Mouse (Mus musculus): Measurements from ENCODE around the gene Abhd12.

Gene Abhd12

GRCm38 (mm10) chr2:150800616-150801015 is 103.9 kb downstream of the Abhd12 start:
- no peak for DNase-seq

GRCm38 (mm10) chr2:150798084-150798483 is 106.5 kb downstream of the Abhd12 start:
- no peak for DNase-seq

GRCm38 (mm10) chr2:150793320-150793719 is 111.2 kb downstream of the Abhd12 start:
- no peak for DNase-seq

DNA sequence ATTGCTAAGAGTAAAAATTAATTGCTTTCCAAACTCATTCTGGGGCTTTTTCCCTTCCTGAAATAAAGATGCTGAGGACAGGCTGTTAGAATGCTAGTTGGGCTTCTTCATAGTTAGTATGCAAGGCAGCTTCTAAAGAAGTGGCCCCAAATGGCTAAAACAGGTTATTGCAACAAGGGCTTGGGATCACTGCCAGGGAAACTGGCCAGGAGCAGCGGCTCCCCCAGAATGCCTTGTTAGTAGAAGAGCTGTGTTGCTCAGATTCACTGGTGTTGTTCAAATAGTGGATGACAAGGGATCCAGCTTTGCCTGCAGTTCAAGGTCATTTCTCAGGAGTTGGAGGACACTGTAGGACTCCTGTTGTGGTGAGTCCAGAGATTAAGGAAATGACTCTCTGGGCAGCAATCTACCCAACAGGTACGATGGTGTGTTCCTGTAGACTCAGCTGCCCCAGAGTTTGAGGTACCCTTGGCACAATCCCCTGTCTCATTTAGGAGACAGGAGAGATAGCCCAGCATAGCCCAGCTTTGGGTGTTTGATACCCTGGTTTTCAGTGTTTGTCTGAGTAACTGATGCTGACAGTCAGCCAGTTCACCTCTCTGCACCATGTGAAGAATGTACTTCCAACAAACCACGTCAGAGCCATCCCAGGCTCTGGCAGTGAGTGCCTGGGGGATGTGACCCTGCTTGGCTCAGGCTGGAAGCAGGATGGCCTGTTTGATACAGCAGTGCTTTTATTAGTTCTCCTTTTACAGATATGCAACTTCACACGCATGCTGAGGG is 115.6 kb downstream of the Abhd12 start:
- peak; percentile 94 for DNase-seq

DNA sequence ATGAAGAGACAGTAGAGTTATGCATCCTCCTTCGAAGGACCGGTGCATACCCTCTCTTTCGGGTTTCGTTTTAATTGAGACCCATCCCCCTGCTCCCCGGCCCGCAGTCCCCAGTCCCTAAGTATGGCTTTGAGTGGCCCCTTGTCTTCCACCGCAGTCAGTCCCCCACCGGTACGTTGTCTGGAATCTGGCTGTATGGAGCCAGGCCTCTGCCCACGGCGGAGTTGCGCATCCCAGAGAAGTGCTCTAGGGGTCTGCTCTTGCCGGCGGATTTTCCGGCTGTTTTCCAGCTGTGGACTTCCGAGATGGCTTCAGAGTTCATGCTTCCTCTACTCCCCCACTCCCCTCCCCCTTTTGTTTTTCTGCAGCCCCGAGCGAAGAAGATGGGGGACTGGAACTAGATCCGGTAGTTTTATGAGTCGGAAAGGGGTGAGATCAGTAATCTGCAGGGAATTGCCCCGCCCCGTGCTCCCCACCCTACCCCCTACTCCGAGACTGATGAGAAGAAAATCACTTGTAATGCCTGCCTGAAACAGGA is 117.2 kb downstream of the Abhd12 start:
- peak; percentile 44 for DNase-seq

- DNase-seq = peak; percentile 83
Measured at GRCm38 (mm10) chr2:150786251-150787180, 118.0 kb downstream of the Abhd12 start, which contains the start of gene Pygb. TSS of gene Pygb (plus strand) at chr2:150786735.

DNA sequence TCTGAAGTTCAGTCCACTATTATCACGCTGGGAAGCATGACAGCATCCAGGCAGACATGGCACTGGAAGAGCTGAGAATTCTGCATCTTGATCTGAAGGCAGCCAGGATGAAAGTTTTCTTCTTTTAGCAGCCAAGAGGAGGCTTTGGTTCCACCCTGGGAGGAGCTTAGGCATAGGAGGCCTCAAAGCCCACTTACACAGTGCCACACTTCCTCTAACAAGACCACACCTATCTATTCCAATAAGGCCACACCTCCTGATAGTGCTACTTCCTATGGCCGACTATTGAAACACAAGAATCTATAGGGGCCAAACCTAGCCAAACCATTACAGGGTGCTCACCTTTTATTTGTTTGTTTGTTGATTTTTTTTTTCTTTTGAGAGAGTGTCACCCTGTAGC is 121.7 kb downstream of the Abhd12 start:
- DNase-seq = no peak

Data from cerebellum, adult 9-10 months (tissue).